Mouse (Mus musculus): ENCODE data around the gene Ssrp1. TPM values are rescaled to one million over a fixed set of nuclear protein-coding genes. Genes with fewer than 3 reads are reported as not detected.

Gene Ssrp1
- polyA plus RNA-seq, 2 experiments from 2014 or later = 147 to 202 TPM

- no peak for ATAC-seq
Observed at GRCm38 (mm10) chr2:85038336-85038735, 1.3 kb downstream of the Ssrp1 start.

GRCm38 (mm10) chr2:85043623-85044022 is 6.6 kb downstream of the Ssrp1 start:
- ATAC-seq = no peak

GRCm38 (mm10) chr2:85046222-85046621 is 9.2 kb downstream of the Ssrp1 start:
- ATAC-seq = no peak

- ATAC-seq = no peak
Observed at GRCm38 (mm10) chr2:85047081-85047480, 10.0 kb downstream of the Ssrp1 start.

- ATAC-seq = peak; percentile 89
Observed at GRCm38 (mm10) chr2:85047596-85048167, 10.6 kb downstream of the Ssrp1 start, which contains the start of gene Tnks1bp1. Gene Tnks1bp1 (plus strand): TSS chr2:85048022.

- peak; percentile 38 for ATAC-seq
Observed at GRCm38 (mm10) chr2:85048168-85048751, 11.2 kb downstream of the Ssrp1 start.

- ATAC-seq = no peak
Observed at GRCm38 (mm10) chr2:85049277-85049676, 12.2 kb downstream of the Ssrp1 start.

GRCm38 (mm10) chr2:85050001-85050634 is 13.1 kb downstream of the Ssrp1 start:
- ATAC-seq = no peak

- ATAC-seq = no peak
Observed at GRCm38 (mm10) chr2:85050746-85051145, 13.7 kb downstream of the Ssrp1 start.

- no peak for ATAC-seq
Observed at GRCm38 (mm10) chr2:85053192-85053816, 16.3 kb downstream of the Ssrp1 start.

- ATAC-seq = no peak
Observed at GRCm38 (mm10) chr2:85056711-85057110, 19.7 kb downstream of the Ssrp1 start.

GRCm38 (mm10) chr2:85059677-85060076 is 22.6 kb downstream of the Ssrp1 start:
- ATAC-seq = no peak

- ATAC-seq = peak; percentile 91
Observed at GRCm38 (mm10) chr2:85060591-85061060, 23.6 kb downstream of the Ssrp1 start.

- ATAC-seq = peak; percentile 43
Observed at GRCm38 (mm10) chr2:85061107-85061541, 24.1 kb downstream of the Ssrp1 start.

GRCm38 (mm10) chr2:85065141-85065875 is 28.3 kb downstream of the Ssrp1 start:
- no peak for ATAC-seq

- no peak for ATAC-seq
Observed at GRCm38 (mm10) chr2:85066937-85067336, 29.9 kb downstream of the Ssrp1 start.

- ATAC-seq = no peak
Observed at GRCm38 (mm10) chr2:85067903-85068625, 31.0 kb downstream of the Ssrp1 start.

GRCm38 (mm10) chr2:85068626-85069025 is 31.6 kb downstream of the Ssrp1 start:
- ATAC-seq = no peak

- ATAC-seq = no peak
Observed at GRCm38 (mm10) chr2:85070086-85070485, 33.1 kb downstream of the Ssrp1 start.

- ATAC-seq = no peak
Observed at GRCm38 (mm10) chr2:85071921-85072320, 34.9 kb downstream of the Ssrp1 start.

- ATAC-seq = no peak
Observed at GRCm38 (mm10) chr2:85073751-85074150, 36.7 kb downstream of the Ssrp1 start.
